Mouse (Mus musculus) kidney, adult 8-10 months (tissue): Measurements from ENCODE around the gene Scrn3.

ENCODE experiments used
- DNase-seq, 2 experiments: peaks; one replicate each; pipeline ENCODE4 v3.0.0; 2022

Scrn3 gene

GRCm38 (mm10) chr2:73386356-73387046, 74.1 kb downstream of the Scrn3 start, which contains the start of gene Gpr155:
Gene Gpr155 (minus strand): TSS chr2:73386572.
- peak; percentile 100 for DNase-seq
